Mouse (Mus musculus) MEL (cell line): ENCODE measurements around the gene Wdcp. TPM values are rescaled to one million over a fixed set of nuclear protein-coding genes. Genes with fewer than 3 reads are reported as not detected.
"Not testable (repeated sequence)": the region's sequence is repeated elsewhere in the genome, so short reads cannot be mapped to it uniquely, and the experiment has no call there.

Experiments
- DNase-seq: peaks from one replicate; pipeline ENCODE4 v3.0.0; 2011; ENCODE audit warnings: low read depth, low spot score
- H3K27ac ChIP-seq: 2 replicates; pipeline ENCODE4 v1.5.1; 2012; ENCODE audit warnings: low read depth, mild to moderate bottlenecking, control low read depth, low read length, moderate library complexity; ENCODE audit not compliant: control insufficient read depth
- H3K27me3 ChIP-seq, 2 experiments: fragments of 150-350 bp in 1 of 2; sonication (generic) in 1 of 2; 2 replicates each; pipeline ENCODE4 v1.6.1; 2012; ENCODE audit warnings: low read length in 2 of 2, mild to moderate bottlenecking in 2 of 2, improper control_type of control experiment in 1 of 2, moderate library complexity in 1 of 2; ENCODE audit not compliant: insufficient read depth in 2 of 2, control insufficient read depth in 1 of 2
- H3K36me3 ChIP-seq, 2 experiments: 2 replicates each; pipeline ENCODE4 v1.6.1; 2012 to 2014; ENCODE audit warnings: low read length in 2 of 2, improper control_type of control experiment in 1 of 2, inconsistent platforms in 1 of 2, mild to moderate bottlenecking in 1 of 2; ENCODE audit not compliant: insufficient read depth in 2 of 2, control insufficient read depth in 1 of 2
- H3K4me1 ChIP-seq, 2 experiments: fragments of 150-350 bp in 1 of 2; sonication (generic) in 1 of 2; 2 replicates each; pipeline ENCODE4 v1.6.1; 2012; ENCODE audit warnings: low read length in 2 of 2, improper control_type of control experiment in 1 of 2, mild to moderate bottlenecking in 1 of 2; ENCODE audit not compliant: insufficient read depth in 2 of 2, control insufficient read depth in 1 of 2
- H3K4me3 ChIP-seq, 2 experiments: fragments of 150-350 bp in 1 of 2; sonication (generic) in 1 of 2; 2 replicates each; pipeline ENCODE4 v1.5.1; 2012; ENCODE audit warnings: low read depth in 2 of 2, low read length in 2 of 2, mild to moderate bottlenecking in 2 of 2, moderate library complexity in 2 of 2, control low read depth in 1 of 2, improper control_type of control experiment in 1 of 2; ENCODE audit not compliant: control insufficient read depth in 1 of 2, insufficient read depth in 1 of 2
- H3K79me2 ChIP-seq: 2 replicates; pipeline ENCODE4 v1.6.1; 2012; ENCODE audit warnings: mild to moderate bottlenecking, low read length, moderate library complexity; ENCODE audit not compliant: control insufficient read depth, poor library complexity, insufficient read depth
- H3K9ac ChIP-seq: 2 replicates; pipeline ENCODE4 v1.6.1; 2012; ENCODE audit warnings: low read depth, mild to moderate bottlenecking, control low read depth, low read length, moderate library complexity; ENCODE audit not compliant: control insufficient read depth, poor library complexity, severe bottlenecking
- H3K9me3 ChIP-seq: fragments of 150-350 bp; sonication (generic); replicated peaks from 2 replicates; pipeline ENCODE4 v1.6.1; 2012; ENCODE audit warnings: mild to moderate bottlenecking, low read length, improper control_type of control experiment, moderate library complexity; ENCODE audit not compliant: insufficient read depth
- CHD1 ChIP-seq: IDR thresholded peaks from 2 replicates; pipeline ENCODE4 v1.6.1; 2012; ENCODE audit warnings: low read depth, mild to moderate bottlenecking, inconsistent platforms, low read length, improper control_type of control experiment
- CHD2 ChIP-seq: IDR thresholded peaks from 2 replicates; pipeline ENCODE4 v1.6.1; 2011; ENCODE audit warnings: low read length, improper control_type of control experiment
- CTCF ChIP-seq, 3 experiments: IDR thresholded peaks in 2 of 3; conservative IDR thresholded peaks in 1 of 3; 2 replicates each; pipeline ENCODE4 v1.5.1; 2011 to 2012; ENCODE audit warnings: low read length in 3 of 3, low read depth in 2 of 3, mild to moderate bottlenecking in 2 of 3, improper control_type of control experiment in 1 of 3, inconsistent platforms in 1 of 3, mixed read lengths in 1 of 3, moderate library complexity in 1 of 3; ENCODE audit not compliant: control insufficient read depth in 1 of 3, insufficient read depth in 1 of 3, poor library complexity in 1 of 3, severe bottlenecking in 1 of 3
- ELF1 ChIP-seq: IDR thresholded peaks from 2 replicates; pipeline ENCODE4 v1.6.1; 2014; ENCODE audit warnings: low read depth, mild to moderate bottlenecking, inconsistent platforms, low read length, improper control_type of control experiment, moderate library complexity
- EP300 ChIP-seq, 2 experiments: IDR thresholded peaks; 2 replicates each; pipeline ENCODE4 v1.6.1; 2011; ENCODE audit warnings: improper control_type of control experiment in 2 of 2, low read length in 2 of 2, low read depth in 1 of 2, mild to moderate bottlenecking in 1 of 2
- GATA1 ChIP-seq: IDR thresholded peaks from 2 replicates; pipeline ENCODE4 v1.6.1; 2011; ENCODE audit warnings: low read depth, low read length, improper control_type of control experiment
- MAFK ChIP-seq: IDR thresholded peaks from 2 replicates; pipeline ENCODE4 v1.6.1; 2011; ENCODE audit warnings: low read depth, mild to moderate bottlenecking, low read length, improper control_type of control experiment, borderline replicate concordance
- MAZ ChIP-seq: IDR thresholded peaks from 2 replicates; pipeline ENCODE4 v1.6.1; 2012; ENCODE audit warnings: low read depth, mild to moderate bottlenecking, inconsistent platforms, low read length, improper control_type of control experiment
- MXI1 ChIP-seq: IDR thresholded peaks from 2 replicates; pipeline ENCODE4 v1.6.1; 2011; ENCODE audit warnings: mild to moderate bottlenecking, low read depth, low read length, improper control_type of control experiment
- RAD21 ChIP-seq: IDR thresholded peaks from 2 replicates; pipeline ENCODE4 v1.6.1; 2011; ENCODE audit warnings: mild to moderate bottlenecking, low read depth, low read length, improper control_type of control experiment
- SMC3 ChIP-seq: IDR thresholded peaks from 2 replicates; pipeline ENCODE4 v1.6.1; 2011; ENCODE audit warnings: low read depth, low read length, improper control_type of control experiment
- ZKSCAN1 ChIP-seq: IDR thresholded peaks from 2 replicates; pipeline ENCODE4 v1.6.1; 2012; ENCODE audit warnings: low read depth, mild to moderate bottlenecking, inconsistent platforms, low read length, improper control_type of control experiment, moderate library complexity
- ZMIZ1 ChIP-seq: IDR thresholded peaks from 2 replicates; pipeline ENCODE4 v1.6.1; 2012; ENCODE audit warnings: low read depth, mild to moderate bottlenecking, inconsistent platforms, low read length, improper control_type of control experiment, moderate library complexity
- polyA plus RNA-seq, 2 experiments: library from polyadenylated mRNA; stranded (reverse) in 1 of 2; unstranded in 1 of 2; fragments of >175 nt in 1 of 2; fragments of >200 nt in 1 of 2; gene quantifications; 2 replicates each; pipeline versions ENCODE4 v1.2.1 to v1.2.4; 2012; ENCODE audit warnings: low replicate concordance in 2 of 2, low read depth in 1 of 2; ENCODE audit not compliant: insufficient read length in 2 of 2, insufficient read depth in 1 of 2, missing spikeins in 1 of 2
- total RNA-seq: library from RNA; depleted of rRNA; stranded (reverse); fragments of 300-350 nt; gene quantifications from 2 replicates; pipeline ENCODE4 v1.2.3, GENCODE M21; 2012

Wdcp gene
- total and polyA plus RNA-seq, 3 experiments = 12.6 to 16.5 TPM; not detected in 1

GRCm38 (mm10) chr12:4793718-4794117 lies 49.4 kb upstream of the Wdcp start:
- DNase-seq = no peak
- H3K79me2 ChIP-seq = no peaks in the 10 kb centered on the region
- H3K9ac ChIP-seq = no peak overlapping the region
- H3K27ac ChIP-seq = no peak overlapping the region
- no peak for TF ChIP-seq ZMIZ1
- peak; percentile 27 for TF ChIP-seq RAD21
- peak; percentile 14 to 48 (median 44); a peak in 4 of 6 replicates for TF ChIP-seq CTCF (IDR thresholded peaks at IDR 0.05 in 2 of 3, conservative IDR thresholded peaks at IDR 0.05 in 1 of 3; ENCODE audit: control insufficient read depth in 1 of 3, insufficient read depth in 1 of 3, low read depth in 2 of 3, low read length in 3 of 3, poor library complexity in 1 of 3, severe bottlenecking in 1 of 3)
- TF ChIP-seq SMC3 = peak; percentile 48
- TF ChIP-seq EP300 (IDR thresholded peaks at IDR 0.05; ENCODE audit: low read depth in 1 of 2, low read length in 2 of 2) = no peak
- TF ChIP-seq CHD2 = no peak
- no peaks in the 10 kb centered on the region for H3K36me3 ChIP-seq
- no peaks in the 10 kb centered on the region for H3K27me3 ChIP-seq
- no peaks in the 10 kb centered on the region for H3K9me3 ChIP-seq
- no peak overlapping the region for H3K4me3 ChIP-seq
- H3K4me1 ChIP-seq = no peaks in the 10 kb centered on the region

- DNase-seq, H3K27ac ChIP-seq, H3K79me2 ChIP-seq, H3K4me3 ChIP-seq, H3K9ac ChIP-seq, H3K9me3 ChIP-seq, H3K27me3 ChIP-seq, H3K4me1 ChIP-seq, H3K36me3 ChIP-seq: not testable (repeated sequence)
These were observed 45.6 kb upstream of the Wdcp start for GRCm38 (mm10) chr12:4797471-4797870.

- H3K9me3 ChIP-seq = no peaks in the 10 kb centered on the region
- no peak overlapping the region for H3K27ac ChIP-seq
- H3K27me3 ChIP-seq = no peaks in the 10 kb centered on the region; a peak in 2 of 4 replicates
- H3K4me1 ChIP-seq = no peaks in the 10 kb centered on the region
- no peaks in the 10 kb centered on the region for H3K36me3 ChIP-seq
- no peak overlapping the region for H3K4me3 ChIP-seq
- DNase-seq = no peak
- H3K9ac ChIP-seq = no peak overlapping the region
- no peaks in the 10 kb centered on the region for H3K79me2 ChIP-seq
- TF ChIP-seq MXI1 (no peak), ELF1 (no peak)
These were observed 32.1 kb upstream of the Wdcp start for GRCm38 (mm10) chr12:4811036-4811435.

GRCm38 (mm10) chr12:4811705-4812104 lies 31.4 kb upstream of the Wdcp start:
- Histone ChIP-seq H3K9ac (no peak overlapping the region), H3K79me2 (no peaks in the 10 kb centered on the region), H3K27ac (no peak overlapping the region), H3K27me3 (no peaks in the 10 kb centered on the region; a peak in 2 of 4 replicates), H3K9me3 (no peaks in the 10 kb centered on the region), H3K4me3 (no peak overlapping the region), H3K36me3 (peaks cover 0 to 5% of the 10 kb centered on the region in 2 experiments; a peak in 2 of 4 replicates), H3K4me1 (peaks cover 0 to 3% of the 10 kb centered on the region in 2 experiments; a peak in 2 of 4 replicates)
- TF ChIP-seq MAZ = no peak
- no peak for TF ChIP-seq CHD2
- no peak for TF ChIP-seq MAFK
- no peak for TF ChIP-seq ZKSCAN1
- no peak for TF ChIP-seq GATA1
- TF ChIP-seq CTCF (IDR thresholded peaks at IDR 0.05 in 2 of 3, conservative IDR thresholded peaks at IDR 0.05 in 1 of 3; ENCODE audit: control insufficient read depth in 1 of 3, insufficient read depth in 1 of 3, low read depth in 2 of 3, low read length in 3 of 3, poor library complexity in 1 of 3, severe bottlenecking in 1 of 3) = no peak
- TF ChIP-seq CHD1 = no peak
- no peak for DNase-seq
